Mouse (Mus musculus) CH12.LX (cell line): ENCODE results near the gene Slc7a8.

Experiments
- CTCF ChIP-seq, 2 experiments: IDR thresholded peaks in 1 of 2; conservative IDR thresholded peaks in 1 of 2; 2 replicates each; pipeline ENCODE4 v1.5.1; 2011 to 2012; ENCODE audit warnings: low read depth in 2 of 2, low read length in 2 of 2, improper control_type of control experiment in 1 of 2, inconsistent platforms in 1 of 2, mild to moderate bottlenecking in 1 of 2, moderate library complexity in 1 of 2
- E2F4 ChIP-seq: IDR thresholded peaks from 2 replicates; pipeline ENCODE4 v1.6.1; 2011; ENCODE audit warnings: low read depth, low read length, improper control_type of control experiment; ENCODE audit not compliant: insufficient replicate concordance
- EP300 ChIP-seq: IDR thresholded peaks from 2 replicates; pipeline ENCODE4 v1.6.1; 2011; ENCODE audit warnings: low read length, improper control_type of control experiment
- GABPA ChIP-seq: IDR thresholded peaks from 2 replicates; pipeline ENCODE4 v1.6.1; 2012; ENCODE audit warnings: low read depth, low read length, improper control_type of control experiment, inconsistent platforms; ENCODE audit not compliant: insufficient replicate concordance
- HCFC1 ChIP-seq: IDR thresholded peaks from 2 replicates; pipeline ENCODE4 v1.6.1; 2012; ENCODE audit warnings: low read depth, mild to moderate bottlenecking, inconsistent platforms, low read length, improper control_type of control experiment
- MAFK ChIP-seq: IDR thresholded peaks from 2 replicates; pipeline ENCODE4 v1.6.1; 2011; ENCODE audit warnings: low read length, improper control_type of control experiment; ENCODE audit not compliant: insufficient replicate concordance
- MXI1 ChIP-seq: IDR thresholded peaks from 2 replicates; pipeline ENCODE4 v1.6.1; 2011; ENCODE audit warnings: mild to moderate bottlenecking, low read depth, low read length, improper control_type of control experiment
- NELFE ChIP-seq: IDR thresholded peaks from 2 replicates; pipeline ENCODE4 v1.6.1; 2011; ENCODE audit warnings: low read depth, low read length, improper control_type of control experiment
- POLR2A ChIP-seq: IDR thresholded peaks from 2 replicates; pipeline ENCODE4 v1.6.1; 2011; ENCODE audit warnings: low read depth, mild to moderate bottlenecking, improper control_type of control experiment, low read length
- POLR2AphosphoS2 ChIP-seq: IDR thresholded peaks from 2 replicates; pipeline ENCODE4 v1.6.1; 2011; ENCODE audit warnings: low read depth, low read length, improper control_type of control experiment
- SMC3 ChIP-seq: IDR thresholded peaks from 2 replicates; pipeline ENCODE4 v1.6.1; 2011; ENCODE audit warnings: low read depth, low read length, improper control_type of control experiment
- TCF12 ChIP-seq: IDR thresholded peaks from 2 replicates; pipeline ENCODE4 v1.6.1; 2014; ENCODE audit warnings: low read depth, mild to moderate bottlenecking, inconsistent platforms, low read length, improper control_type of control experiment
- ZC3H11A ChIP-seq: IDR thresholded peaks from 2 replicates; pipeline ENCODE4 v1.6.1; 2012; ENCODE audit warnings: low read depth, mild to moderate bottlenecking, inconsistent platforms, low read length, improper control_type of control experiment
- ZMIZ1 ChIP-seq: IDR thresholded peaks from 2 replicates; pipeline ENCODE4 v1.6.1; 2012; ENCODE audit warnings: low read depth, mild to moderate bottlenecking, inconsistent platforms, low read length, improper control_type of control experiment

DNA sequence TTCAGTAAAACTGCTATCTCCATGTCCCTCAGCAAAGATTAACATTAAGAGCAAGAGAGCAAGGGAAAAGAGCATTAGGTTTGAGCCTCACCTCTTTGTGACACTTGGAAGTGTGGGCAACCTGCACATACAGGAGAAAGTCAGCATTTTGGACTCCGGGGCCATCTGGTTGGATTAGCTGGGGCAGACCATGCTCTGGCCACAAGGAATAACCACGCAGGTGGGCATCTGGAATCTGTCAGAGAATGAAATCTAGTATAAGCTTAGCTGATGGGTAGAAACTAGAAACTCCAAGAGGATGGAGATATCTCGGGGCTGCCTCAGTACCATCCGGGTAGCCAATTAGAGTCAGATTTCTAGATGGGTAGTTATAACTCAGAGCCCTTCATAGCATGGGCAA is 85.0 kb downstream of the Slc7a8 start:
- TF ChIP-seq TCF12 (no peak), MAFK (no peak), SMC3 (no peak), GABPA (no peak), ZC3H11A (no peak), CTCF (conservative IDR thresholded peaks at IDR 0.05 in 1 of 2, IDR thresholded peaks at IDR 0.05 in 1 of 2; ENCODE audit: low read depth in 2 of 2, low read length in 2 of 2) (no peak), NELFE (no peak), E2F4 (no peak), EP300 (no peak), POLR2A (no peak), HCFC1 (no peak), POLR2AphosphoS2 (no peak), ZMIZ1 (no peak), MXI1 (no peak)
